Mouse (Mus musculus): Measurements from ENCODE around the gene Hfe2.

The Hfe2 gene

DNA sequence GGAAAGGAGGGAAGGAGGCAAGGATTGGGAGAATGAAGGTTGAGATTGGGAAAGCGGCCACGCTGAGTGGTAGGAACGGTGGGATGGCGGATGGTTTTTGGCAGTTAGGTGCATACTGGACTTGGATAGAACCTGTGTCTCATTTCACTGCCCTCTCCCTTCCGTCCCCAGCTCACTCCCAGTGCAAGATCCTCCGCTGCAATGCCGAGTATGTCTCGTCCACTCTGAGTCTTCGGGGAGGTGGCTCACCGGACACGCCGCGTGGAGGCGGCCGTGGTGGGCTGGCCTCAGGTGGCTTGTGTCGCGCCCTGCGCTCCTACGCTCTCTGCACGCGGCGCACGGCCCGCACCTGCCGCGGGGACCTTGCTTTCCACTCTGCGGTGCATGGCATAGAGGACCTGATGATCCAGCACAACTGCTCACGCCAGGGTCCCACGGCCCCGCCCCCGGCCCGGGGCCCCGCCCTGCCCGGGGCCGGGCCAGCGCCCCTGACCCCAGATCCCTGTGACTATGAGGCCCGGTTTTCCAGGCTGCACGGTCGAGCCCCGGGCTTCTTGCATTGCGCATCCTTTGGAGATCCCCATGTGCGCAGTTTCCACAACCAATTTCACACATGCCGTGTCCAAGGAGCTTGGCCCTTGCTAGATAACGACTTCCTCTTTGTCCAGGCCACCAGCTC is 2.0 kb downstream of the Hfe2 start:
- in situ Hi-C loops (cut with MboI, MseI): no loop called here

DNA sequence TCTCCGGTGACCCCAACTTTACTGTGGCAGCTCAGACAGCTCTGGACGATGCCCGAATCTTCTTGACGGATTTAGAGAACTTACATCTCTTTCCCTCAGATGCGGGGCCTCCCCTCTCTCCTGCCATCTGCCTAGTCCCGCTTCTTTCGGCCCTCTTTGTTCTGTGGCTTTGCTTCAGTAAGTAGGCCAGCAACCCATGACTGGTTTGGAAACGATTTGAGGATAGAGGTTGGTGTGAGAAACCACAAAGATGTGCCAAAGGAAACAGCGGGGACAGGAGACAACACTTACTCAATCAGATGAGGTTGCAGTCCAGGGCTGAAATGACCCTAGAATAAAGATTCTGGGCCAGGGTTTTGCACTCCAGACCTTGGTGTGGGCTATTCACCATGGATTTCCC is 3.5 kb downstream of the Hfe2 start:
- in situ Hi-C loops (cut with MboI, MseI): no loop called here

DNA sequence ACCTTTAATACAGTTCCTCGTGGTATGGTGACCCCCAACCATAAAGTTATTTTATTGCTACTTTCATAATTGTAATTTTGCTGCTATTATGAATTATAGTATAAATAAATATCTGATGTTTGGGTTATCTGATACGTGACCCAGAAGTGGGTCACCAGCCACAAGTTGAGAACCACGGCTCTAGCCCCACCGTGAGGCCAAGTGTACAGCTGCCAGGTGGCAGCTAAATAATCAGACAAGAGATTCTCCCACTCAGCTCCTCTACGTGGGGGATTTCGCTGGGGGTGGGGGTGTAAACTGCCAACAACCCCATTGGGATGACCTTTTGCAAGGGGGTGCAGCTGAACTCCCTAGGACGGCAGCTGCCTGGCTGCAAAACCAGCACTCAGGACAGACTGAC is 7.1 kb downstream of the Hfe2 start:
- in situ Hi-C loops (cut with MboI, MseI): loop anchor here (5.0 to 10.0 kb wide), 2 partner anchors 125 to 953 kb away; no protein-coding TSS in a partner anchor

DNA sequence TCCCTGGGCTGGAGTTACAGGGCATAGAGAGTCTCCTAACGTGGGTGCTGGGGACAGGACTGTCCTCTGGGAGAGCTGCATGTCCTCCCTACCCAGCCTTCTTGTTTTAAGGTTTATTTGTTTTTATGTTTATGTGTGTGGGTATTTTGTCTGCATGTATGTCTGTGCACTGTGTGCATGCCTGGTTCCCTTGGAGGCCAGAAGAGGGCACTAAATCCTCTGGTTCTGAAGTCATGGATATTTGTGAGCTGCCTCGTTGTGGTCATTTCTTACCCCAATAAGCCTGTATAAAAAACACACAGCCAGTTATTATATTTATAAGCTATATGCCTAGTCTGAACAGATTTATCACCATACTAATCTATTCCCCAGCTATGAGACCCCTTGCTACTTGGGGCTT is 9.3 kb downstream of the Hfe2 start:
- in situ Hi-C loops (cut with MboI, MseI): loop anchor here (5.0 to 10.0 kb wide), 2 partner anchors 123 to 951 kb away; no protein-coding TSS in a partner anchor

DNA sequence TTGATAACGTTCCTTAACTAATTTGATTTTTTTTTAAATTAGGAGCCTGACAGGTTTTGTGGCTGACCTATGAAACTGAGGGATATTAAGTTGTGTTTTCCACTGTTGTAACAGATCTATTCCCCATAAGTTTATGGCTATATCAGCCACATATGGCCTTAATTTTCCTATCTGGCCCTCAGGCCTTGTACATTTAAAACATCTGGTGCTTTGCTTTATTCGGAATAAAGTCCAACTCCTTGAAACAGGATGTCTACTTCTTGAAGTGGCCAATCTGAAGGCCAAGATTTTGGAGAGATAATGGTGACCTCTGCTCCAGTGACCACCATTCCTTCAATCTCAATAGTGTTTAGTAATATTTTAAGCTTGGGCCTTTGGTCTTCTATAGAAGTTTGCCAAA is 14.3 kb downstream of the Hfe2 start:
- in situ Hi-C loops (cut with MboI, MseI): loop anchor here (10.0 kb wide), 1 partner anchor 945 kb away; no protein-coding TSS in a partner anchor

DNA sequence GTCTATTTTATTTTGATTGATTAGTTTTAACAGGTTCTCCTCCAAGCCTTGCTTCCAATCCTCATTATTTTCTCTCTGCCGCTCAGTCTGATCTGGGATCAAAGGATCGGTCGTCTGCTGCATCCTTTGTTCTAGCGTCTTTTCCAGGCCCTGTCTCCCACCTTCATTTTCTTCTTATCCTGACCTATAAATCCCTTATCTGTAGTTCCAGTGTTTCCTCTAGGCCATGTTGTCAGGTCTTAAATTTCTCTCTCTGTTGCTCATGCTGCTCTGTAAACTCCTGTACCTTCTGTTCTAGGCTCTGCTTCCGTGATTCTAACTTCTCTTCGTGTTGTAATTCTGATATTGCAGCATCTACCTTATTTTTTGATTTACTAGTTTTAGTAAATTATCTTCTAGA is 15.8 kb downstream of the Hfe2 start:
- in situ Hi-C loops (cut with MboI, MseI): loop anchor here (5.0 kb wide), 1 partner anchor 42 kb away; no protein-coding TSS in a partner anchor

DNA sequence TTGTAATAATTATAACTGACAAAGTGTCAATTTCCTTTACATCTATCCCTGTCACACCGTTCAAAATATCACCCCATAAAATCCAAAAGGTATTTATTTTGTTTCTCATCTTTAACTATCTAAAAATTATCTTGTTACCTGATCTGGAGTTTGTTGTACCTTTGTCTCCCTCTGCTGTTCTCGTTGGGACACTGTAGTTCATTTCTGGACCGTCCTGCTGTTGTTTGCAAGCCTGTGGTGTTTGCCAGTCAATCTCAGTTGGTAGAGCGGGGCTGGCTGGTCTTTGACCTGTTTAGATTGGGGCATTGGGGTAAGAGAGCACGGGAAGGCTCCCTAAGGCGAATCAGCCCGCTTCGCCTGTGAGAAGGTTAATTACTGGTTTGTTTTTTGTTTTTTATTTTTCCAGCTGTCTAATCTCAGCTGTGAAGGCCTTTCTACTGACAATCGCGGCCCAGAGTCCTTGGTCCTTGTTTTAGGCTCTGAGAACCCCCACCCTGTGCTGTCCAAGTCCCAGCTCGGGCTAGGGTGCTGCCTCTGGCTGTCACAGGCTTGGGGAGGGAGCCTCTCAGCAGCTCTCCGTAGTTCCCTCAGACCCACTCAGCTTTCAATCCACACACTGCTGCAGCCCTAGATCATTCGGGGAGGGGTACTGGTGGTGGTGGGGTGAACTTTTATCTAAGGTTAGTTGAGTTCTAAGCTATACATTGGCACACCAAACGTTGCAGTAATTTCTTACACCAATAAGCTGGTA is 16.5 kb downstream of the Hfe2 start:
- in situ Hi-C loops (cut with MboI, MseI): loop anchor here (5.0 kb wide), 1 partner anchor 41 kb away; no protein-coding TSS in a partner anchor

DNA sequence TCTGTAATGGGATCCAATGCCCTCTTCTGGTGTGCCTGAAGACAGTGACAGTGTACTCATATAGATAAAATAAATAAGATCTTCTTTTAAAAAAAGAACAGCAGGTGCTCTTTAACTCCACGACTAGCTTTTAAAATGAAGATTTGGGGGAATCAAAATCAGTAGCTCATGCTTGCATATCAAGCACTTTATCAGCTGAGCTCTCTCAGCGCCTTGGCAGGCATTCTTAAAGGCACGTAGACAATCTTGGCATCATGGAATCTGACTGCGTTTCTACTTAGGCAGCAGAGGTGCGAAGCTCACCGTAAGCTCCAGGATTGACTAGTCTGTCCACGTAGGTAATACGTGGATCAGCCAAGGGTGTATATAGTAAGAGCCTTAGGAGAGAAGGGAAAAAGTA is 17.6 kb downstream of the Hfe2 start:
- in situ Hi-C loops (cut with MboI, MseI): loop anchor here (5.0 kb wide), 1 partner anchor 40 kb away; no protein-coding TSS in a partner anchor

DNA sequence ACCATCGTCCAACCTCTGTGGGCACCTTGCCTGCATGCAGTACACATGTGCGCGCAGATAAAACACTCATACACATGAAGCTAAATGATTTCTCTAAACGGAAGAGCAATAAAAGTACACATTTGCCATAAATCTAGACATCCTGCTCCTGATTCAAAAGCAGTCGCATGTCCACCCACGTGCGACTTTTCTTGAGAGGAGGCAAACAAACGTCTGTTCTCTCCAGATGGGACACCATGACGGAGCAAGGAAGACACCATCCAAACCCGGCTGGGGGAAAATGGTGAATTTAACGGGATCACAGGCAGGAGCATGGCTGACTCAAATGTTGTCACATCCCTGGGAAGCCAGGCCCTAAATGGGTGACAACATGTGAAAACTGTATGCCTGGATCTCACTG is 18.4 kb downstream of the Hfe2 start:
- in situ Hi-C loops (cut with MboI, MseI): loop anchor here (5.0 kb wide), 1 partner anchor 39 kb away; no protein-coding TSS in a partner anchor

DNA sequence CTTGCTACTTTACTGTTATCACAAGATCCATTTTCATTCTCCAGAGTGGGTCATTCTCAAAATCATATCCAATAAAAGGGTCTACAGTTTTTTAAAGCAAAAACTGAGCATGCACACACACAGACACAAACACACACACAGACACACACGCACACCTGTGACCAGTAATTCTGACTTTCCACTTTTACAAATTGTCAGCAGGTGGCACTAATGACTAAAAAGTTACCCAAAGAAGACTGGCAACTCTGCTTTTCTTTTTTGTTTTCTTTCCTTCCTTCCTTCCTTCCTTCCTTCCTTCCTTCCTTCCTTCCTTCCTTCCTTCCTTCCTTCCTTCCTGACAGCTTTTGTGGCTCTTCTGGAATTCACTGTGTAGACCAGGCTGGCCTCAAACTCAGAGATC is 20.6 kb downstream of the Hfe2 start:
- in situ Hi-C loops (cut with MboI, MseI): no loop called here

DNA sequence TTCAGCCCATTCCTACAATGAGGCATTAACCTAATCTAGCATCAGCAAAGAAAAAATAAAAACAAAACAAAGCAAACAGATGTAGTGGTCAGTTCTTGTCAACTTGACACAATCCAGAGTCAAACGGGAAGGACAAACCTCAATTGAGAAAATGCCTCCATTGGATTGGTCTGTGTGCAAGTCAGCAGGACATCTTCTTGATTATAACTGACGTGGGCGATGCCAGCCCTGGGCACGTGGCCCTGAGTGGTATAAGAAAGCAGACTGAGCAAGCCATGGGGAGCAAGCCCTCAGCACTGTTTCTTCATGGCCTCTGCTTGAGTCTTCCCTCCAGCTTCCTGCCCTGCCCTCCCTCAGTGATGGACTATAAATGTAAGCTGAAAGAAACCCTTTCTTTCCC is 21.9 kb downstream of the Hfe2 start:
- in situ Hi-C loops (cut with MboI, MseI): no loop called here

DNA sequence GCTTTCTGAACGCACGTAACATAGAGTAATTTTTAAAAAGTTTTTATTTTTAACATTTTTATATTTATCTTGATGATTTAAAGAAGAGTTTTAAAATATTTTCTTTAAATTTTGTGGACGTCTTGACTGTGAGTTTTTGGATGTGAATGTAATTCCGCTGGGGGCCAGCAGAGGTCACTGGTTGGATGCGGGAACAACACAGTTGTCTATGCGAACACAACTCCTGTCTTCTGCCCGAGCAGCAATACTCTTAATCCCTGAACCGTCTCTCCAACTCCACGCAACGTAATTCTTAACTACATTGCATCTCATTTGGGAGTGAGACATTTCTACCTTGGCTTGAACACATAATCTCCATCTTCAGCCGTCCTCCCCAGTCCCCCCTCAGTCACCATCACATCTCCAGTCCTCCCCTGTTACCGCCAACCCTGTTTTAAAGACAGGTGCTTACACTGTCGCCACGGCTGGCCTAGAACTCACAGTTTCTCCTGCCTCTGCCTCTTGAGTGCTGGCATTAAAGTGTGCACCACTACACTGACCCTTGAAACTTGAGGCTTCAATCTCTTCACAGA is 22.5 kb downstream of the Hfe2 start:
- in situ Hi-C loops (cut with MboI, MseI): no loop called here

DNA sequence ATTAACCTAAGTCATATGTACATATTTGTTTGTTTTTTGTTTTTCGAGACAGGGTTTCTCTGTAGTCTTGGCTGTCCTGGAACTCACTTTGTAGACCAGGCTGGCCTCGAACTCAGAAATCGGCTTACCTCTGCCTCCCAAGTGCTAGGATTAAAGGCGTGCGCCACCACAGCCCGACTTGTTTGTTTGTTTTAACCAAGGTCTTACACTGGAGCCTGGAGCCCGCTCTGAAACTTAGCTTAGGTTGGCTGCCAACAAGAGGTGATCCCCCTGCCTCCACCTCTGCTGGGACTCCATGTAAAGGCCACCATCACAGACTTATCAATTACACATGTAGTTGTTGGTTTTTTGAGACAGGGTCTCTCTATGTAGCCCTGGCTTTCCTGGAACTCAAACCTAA is 23.9 kb downstream of the Hfe2 start:
- in situ Hi-C loops (cut with MboI, MseI): no loop called here

DNA sequence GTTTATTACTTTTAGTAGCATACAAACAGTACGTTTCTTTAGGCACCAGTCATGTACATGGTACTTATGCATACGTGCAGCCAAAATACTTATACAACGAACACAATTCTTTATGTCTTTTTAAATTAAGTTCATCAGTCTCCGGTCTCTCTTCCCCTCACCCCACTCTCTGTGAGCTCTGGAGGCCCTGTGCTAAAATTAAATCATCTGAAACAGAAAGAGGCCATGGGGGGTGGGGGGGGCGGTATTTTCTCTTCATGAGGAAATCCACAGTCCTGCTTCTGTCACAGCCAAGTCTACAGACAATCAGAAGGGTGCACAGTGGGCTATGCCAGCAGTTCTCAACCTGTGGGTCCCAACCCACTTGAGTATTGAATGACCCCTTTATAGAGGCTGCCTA is 24.4 kb downstream of the Hfe2 start:
- in situ Hi-C loops (cut with MboI, MseI): no loop called here

DNA sequence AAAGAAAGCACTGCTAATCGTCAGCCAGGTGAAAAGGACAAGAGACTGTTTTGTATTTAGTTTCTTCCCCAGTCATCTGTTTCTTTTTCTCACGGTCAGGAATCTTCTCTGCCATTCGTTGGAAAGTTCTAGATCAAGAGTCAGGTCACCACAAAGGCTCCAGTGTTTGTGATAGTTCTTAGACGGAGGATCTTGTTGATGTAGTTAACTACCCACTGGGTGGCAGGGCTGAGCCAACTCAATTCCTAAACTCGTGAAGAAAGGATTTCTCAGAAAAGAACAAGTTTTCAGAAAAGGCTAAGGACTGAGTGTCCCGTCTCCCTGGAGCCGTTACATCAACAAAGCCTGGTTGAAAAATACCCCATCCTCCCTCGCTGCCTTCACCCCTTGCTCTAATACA is 26.2 kb downstream of the Hfe2 start:
- in situ Hi-C loops (cut with MboI, MseI): no loop called here

DNA sequence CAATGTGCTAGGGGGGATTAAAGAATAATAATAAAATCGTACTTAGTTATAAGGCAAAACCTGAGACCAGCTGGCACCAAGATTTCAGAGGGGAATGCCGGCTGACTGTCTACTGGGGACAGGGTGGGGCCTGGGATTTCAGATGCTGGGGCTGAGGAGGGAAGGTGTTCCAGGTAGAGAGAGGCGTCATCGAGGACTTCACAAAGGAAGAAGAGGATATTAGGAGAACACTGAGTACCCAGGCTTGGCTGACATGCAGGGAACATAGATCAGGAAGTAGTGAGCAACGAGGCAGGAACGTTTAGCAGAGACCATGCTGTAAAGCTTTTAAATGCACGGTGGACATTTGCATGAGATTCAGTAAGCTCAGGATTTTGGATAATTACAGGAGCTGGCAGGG is 26.9 kb downstream of the Hfe2 start:
- in situ Hi-C loops (cut with MboI, MseI): no loop called here

DNA sequence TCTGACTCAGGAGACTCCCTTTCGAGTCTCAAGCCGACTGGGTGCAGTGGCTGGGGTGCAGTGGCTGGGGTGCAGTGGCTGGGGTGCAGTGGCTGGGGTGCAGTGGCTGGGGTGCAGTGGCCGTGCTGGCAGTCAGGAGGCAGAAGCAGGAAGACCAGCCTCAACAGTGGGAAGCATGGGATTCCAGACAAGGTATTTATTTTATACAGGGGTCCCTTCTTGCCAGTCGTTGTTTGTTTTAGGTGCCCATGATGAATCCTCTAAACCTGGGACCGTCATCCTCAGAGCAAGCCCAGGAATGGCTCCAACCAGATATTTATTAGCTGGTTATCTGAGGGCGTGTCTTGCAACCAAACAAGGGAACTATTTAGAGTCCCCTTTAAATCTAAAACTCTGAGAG is 28.6 kb downstream of the Hfe2 start:
- in situ Hi-C loops (cut with MboI, MseI): no loop called here

DNA sequence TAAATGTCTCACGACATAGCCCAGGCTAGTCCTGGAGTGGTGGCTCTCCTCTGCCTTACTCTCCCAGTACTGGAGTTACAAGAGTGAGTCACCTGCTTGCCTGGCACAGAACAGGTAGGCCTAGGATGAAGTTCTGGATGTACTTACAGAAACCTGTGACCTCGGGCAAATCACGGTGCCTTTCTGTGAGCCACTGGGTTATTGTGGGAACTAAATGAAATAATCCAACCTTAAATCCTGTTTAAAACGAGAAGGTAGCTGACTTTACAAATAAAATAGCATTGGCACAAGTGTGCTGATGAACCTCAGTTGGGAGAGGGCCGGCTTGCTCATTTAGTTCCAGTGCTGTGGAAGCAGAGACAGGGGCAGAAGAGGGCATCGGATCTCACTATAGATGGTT is 29.3 kb downstream of the Hfe2 start:
- in situ Hi-C loops (cut with MboI, MseI): no loop called here

DNA sequence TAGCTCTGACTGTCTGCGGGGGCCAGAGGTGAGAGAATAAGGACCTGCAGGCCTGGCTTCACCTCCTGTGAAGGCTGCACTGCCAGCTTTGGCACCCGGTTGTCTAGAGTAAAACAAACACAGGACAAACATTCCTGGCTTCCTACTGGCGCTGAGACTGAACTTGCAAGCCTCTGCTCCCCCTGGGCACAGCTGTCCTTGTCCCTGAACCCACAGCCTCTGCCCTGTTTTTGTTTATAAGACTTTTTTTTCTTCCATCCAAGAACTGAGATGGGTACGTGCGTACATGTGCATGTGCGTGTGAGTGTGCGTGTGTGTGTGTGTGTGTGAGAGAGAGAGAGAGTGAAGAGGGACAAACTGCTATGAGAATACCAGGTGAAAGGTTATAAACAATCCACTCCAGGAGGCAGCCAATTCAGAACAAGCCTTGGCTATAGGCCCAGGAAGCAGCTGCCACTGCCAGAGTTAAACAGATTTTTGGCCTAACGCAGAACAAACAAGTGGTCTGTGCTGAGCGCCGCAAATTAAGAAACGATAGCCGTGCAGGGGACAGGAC is 30.1 kb downstream of the Hfe2 start:
- in situ Hi-C loops (cut with MboI, MseI): no loop called here

DNA sequence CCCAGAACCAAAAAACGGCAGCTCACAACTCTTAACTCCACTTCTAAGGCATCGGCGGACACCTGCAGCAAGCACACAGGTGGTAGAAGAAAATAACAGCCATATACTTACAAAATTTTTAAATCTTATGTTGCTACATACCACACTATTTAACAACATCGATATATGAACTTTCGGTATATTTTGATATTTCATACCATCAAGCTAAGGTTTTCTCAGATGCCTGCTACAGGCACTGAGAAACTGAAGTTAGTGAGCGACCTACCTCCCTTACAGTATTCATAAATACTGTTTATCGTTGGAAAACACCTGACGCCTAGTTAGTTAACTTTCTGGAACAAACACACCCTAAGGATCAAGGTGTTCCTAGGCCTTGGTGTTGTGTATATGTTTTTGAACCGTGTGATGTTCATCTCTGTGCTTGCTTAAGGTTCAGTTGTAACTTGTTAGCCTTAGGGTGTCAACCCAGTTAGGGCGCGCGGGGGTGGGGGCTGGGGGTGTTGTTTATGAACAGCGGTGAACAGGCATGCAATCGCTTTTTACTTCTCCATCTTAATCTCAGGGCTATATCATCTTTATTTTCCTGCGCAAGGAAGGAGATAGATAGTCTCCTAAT is 31.1 kb downstream of the Hfe2 start:
- in situ Hi-C loops (cut with MboI, MseI): no loop called here

DNA sequence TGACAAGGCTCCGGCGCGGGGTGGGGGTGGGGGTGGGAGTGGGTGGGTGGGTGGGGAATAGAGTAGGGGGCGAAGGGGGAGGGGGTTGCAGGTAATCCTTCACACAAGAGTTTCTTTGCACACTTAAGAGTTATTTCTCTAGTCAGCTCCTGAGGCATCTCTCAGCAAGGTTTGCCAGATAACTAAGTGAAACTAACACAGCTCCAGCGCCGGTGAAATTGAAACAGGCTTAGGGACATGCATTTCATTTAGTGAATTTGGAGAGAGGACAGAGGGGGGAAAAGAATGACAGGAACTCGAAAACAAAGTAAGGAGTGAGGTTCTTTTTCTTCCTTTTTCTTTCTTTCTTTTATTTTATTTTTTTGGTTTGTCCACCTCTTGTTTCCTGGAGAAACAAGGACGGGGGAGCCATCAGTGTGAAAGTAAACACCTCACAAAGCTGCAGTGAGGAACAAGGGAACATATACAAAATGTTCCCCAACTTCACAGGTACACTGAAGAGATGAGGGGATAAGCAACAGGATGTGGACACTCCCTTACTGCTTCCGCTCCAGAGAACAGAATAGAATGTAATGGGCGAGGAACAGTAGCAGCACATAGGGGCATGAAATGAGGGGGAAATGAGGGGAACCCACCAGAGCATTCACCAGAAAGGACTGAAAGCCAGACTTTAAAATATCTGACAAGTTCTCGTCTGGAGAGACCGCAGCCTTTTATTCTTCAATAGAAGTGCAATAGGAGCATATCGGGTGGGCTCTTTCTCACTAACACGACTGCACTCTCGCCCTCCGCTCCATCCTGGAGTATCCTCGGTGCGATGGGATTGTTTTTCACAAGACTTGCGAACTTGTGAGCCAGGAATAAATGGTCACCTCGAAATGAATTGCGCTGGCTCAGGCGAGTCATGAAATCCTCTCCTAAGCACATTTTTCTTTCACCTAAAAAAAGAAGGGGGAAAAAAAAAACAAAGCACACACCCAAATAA is 32.0 kb downstream of the Hfe2 start:
- in situ Hi-C loops (cut with MboI, MseI): no loop called here

All from T-helper 1 cell (primary cell).